Comparison of ENCODE assay signal across 7 mouse cellular contexts in genomic region chr13:29202562-29202961, GRCm38 (mm10).
A peak's percentile ranks its signal among the peaks of the same experiment; 100 is the strongest.
DNase-seq lines count a peak whose midpoint lies in the region; ATAC-seq and TF ChIP-seq lines count a peak whose summit lies in the region.

No protein-coding gene starts in this region.

- ATAC-seq in limb, embryonic 14.5 days (ENCODE audit: low FRiP score, low read depth), result peak; percentile 82

- no peak overlapping the region for H3K27ac ChIP-seq in limb, embryonic 14.5 days (replicated peaks; ENCODE audit: low read depth, low read length)
- H3K27ac ChIP-seq in thymus, adult 2 months (ENCODE audit: control insufficient read depth, insufficient read depth, low read length), result no peak overlapping the region

- peak; percentile 31 for DNase-seq in urinary bladder, postnatal 25 days (ENCODE audit: low spot score)
- DNase-seq in urinary bladder, postnatal 10 days (ENCODE audit: low spot score), result no peak
- peak; percentile 37 for DNase-seq in gonadal fat pad, adult 2 months (ENCODE audit: low read depth)
- peak; percentile 88 for DNase-seq in limb, embryonic 14.5 days (ENCODE audit: low spot score)
- no peak for DNase-seq in thymus, adult 2 months
- DNase-seq in MN1 (ENCODE audit: low spot score), result no peak
- no peak for DNase-seq in right cerebral cortex, postnatal 14 days

- no peak overlapping the region for H3K9ac ChIP-seq in limb, embryonic 14.5 days (ENCODE audit: low read depth, low read length, severe bottlenecking)

- no peaks in the 10 kb centered on the region for H3K4me1 ChIP-seq in limb, embryonic 14.5 days (ENCODE audit: control insufficient read depth, insufficient read depth, low read length)
- peaks cover 3% of the 10 kb centered on the region for H3K4me1 ChIP-seq in thymus, adult 2 months (replicated peaks; ENCODE audit: control insufficient read depth, insufficient read depth, low read length)

- H3K4me3 ChIP-seq in limb, embryonic 14.5 days (replicated peaks; ENCODE audit: low read length), result no peak overlapping the region
- no peak overlapping the region for H3K4me3 ChIP-seq in thymus, adult 2 months (ENCODE audit: control insufficient read depth, insufficient read depth, low read length)

- no peak for TF ChIP-seq CTCF in thymus, adult 2 months (IDR thresholded peaks at IDR 0.05; ENCODE audit: borderline replicate concordance, control insufficient read depth, extremely low read depth, insufficient read depth, low read length, poor library complexity)

- no peaks in the 10 kb centered on the region for H3K9me3 ChIP-seq in limb, embryonic 14.5 days (ENCODE audit: control insufficient read depth, low read length)

- no peaks in the 10 kb centered on the region for H3K27me3 ChIP-seq in limb, embryonic 14.5 days (ENCODE audit: control insufficient read depth, insufficient read depth, low read length)
- H3K27me3 ChIP-seq in thymus, adult 2 months (ENCODE audit: control insufficient read depth, insufficient read depth, low read length), result no peaks in the 10 kb centered on the region

- 36% methylated on average over 2 of the region's 2 CpGs for WGBS in limb, embryonic 14.5 days
- 44% methylated on average over 2 of the region's 2 CpGs for WGBS in thymus, adult 2 months

- TF ChIP-seq POLR2A in limb, embryonic 14.5 days (IDR thresholded peaks at IDR 0.05; ENCODE audit: borderline replicate concordance, extremely low read depth, insufficient read depth, insufficient read length), result no peak
- TF ChIP-seq POLR2A in thymus, adult 2 months (IDR thresholded peaks at IDR 0.05; ENCODE audit: control insufficient read depth, extremely low read depth, insufficient read depth, low read length, poor library complexity), result no peak

- H3K36me3 ChIP-seq in limb, embryonic 14.5 days (ENCODE audit: control insufficient read depth, insufficient read depth, low read length), result no peaks in the 10 kb centered on the region
- H3K36me3 ChIP-seq in thymus, adult 2 months (ENCODE audit: control insufficient read depth, insufficient read depth, low read length), result no peaks in the 10 kb centered on the region

- H3K4me2 ChIP-seq in limb, embryonic 14.5 days (replicated peaks; ENCODE audit: low read depth, low read length, severe bottlenecking), result no peak overlapping the region

Comparison
In these comparisons a context has a peak if more than half of its experiments do, and no peak if none do; other contexts are left out.
1. DNase-seq: peak in urinary bladder, postnatal 25 days (single experiment), gonadal fat pad, adult 2 months (single experiment) and limb, embryonic 14.5 days (single experiment); none in urinary bladder, postnatal 10 days (single experiment), thymus, adult 2 months (single experiment), MN1 (single experiment) and right cerebral cortex, postnatal 14 days (single experiment).